Mouse (Mus musculus): Measurements from ENCODE around the gene Uggt2.

Gene Uggt2

DNA sequence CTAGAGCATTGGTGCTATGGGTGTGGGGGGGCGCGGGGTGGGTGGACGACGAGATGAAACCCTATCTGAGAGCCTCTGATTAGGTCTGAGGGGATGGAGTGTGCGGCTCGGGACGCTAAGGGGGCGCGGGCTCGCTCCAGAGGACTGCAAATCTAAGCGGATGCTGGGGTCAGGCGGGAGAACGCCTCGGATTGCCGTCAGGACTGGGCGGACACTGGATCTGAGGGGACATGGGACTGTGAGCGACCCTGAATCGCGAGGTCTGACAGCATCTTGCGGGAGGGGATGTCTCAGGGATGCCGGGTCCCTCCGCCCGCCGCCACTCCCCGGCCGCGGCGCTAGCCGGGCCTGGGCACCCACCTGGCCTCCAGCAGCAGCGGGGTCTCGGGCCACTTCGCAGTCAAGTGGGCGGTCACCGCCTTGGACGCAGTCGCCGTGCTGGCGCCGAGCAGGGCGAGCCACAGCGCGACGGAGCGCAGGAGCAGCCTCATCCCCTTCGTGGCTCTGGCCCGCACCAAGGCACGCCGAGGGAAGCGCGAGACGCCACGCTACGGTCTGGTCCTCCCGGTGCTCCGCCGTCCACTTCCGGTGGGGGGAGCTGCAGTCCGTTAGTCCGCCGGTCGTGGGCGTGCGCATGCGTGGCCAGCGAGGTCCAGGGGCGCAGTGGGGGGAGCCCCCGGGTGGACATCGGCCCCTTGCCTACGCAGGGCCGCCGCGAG lies at the start of gene Uggt2:
Uggt2 (minus strand) TSS at position 580 of the 719 bp plus-strand sequence.
- peak; percentile 84 for DNase-seq (ENCODE audit: low spot score)

DNA sequence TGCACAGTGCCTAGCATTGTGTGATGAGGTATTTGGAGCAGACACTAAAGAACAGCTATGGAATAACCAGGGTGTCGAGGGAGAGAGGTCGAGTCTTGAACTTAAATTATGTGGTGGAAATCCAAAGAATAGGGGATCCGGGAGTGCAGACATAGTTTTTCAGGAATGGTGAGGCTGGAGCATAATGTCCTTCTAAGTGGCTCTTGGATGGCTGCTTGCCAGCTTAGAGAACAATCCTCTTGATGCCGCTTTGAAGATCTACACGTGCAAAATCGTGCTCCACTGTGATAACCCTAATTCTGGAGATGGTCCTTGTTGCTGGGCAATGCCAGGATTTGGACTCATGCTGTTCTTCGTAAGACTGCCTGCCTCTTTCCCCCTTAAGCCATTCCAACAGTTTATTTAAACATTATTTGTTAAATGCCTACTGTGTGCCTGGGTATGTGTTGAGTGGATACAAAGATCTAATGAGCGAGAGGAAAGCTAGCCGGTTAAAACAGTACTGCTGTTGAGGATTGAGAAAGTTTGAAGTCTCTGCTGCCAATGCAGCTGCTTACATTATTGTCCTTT lies 40.2 kb upstream of the Uggt2 start:
- DNase-seq (ENCODE audit: low spot score): no peak

DNA sequence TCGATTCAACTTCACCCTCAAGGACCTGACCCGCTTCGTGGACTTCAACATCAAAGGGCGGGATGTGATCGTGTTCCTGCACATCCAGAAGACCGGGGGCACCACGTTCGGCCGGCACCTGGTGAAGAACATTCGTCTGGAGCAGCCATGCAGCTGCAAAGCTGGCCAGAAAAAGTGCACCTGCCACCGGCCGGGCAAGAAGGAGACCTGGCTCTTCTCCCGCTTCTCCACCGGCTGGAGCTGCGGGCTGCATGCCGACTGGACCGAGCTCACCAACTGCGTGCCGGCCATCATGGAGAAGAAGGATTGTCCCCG lies 39.5 kb upstream of the Uggt2 start:
- no peak for DNase-seq (ENCODE audit: low spot score)

DNA sequence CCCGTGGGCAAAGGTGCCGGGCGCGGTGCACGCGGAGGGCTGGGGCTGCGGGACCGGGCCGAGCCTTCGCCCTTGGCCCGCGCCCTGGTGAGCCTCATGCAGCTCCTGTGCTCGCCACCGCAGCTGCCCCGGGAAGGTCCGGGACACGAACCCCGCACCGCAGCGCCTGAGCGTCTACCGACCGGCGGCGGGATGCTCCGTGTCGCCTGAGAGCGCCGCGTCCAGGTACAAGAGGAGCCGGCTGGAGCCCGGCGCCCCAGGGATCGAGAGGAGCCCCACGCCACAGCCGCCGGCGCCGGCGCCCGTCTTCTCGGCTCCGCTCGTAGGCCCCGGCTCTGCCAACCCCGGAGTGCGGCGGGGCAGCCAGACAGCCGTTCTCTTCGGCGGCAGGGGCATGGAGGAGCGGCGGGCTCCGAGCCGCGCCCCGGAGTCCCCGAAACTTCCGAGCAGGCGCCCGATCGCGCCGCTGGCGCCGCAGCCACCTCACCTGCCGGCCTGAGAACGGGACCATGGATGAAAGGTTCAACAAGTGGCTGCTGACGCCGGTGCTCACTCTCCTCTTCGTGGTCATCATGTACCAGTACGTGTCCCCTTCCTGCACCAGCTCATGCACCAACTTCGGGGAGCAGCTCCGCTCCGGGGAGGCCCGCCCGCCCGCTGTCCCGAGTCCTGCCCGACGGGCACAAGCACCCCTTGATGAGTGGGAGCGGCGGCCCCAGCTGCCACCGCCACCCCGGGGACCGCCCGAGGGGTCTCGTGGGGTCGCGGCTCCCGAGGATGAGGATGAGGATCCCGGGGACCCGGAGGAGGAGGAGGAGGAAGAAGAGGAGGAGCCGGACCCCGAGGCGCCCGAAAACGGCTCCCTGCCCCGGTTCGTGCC lies 38.9 kb upstream of the Uggt2 start, which contains the start of gene Hs6st3:
Hs6st3 (plus strand) TSS at position 436 of the 880 bp plus-strand sequence.
- DNase-seq (ENCODE audit: low spot score): no peak

DNA sequence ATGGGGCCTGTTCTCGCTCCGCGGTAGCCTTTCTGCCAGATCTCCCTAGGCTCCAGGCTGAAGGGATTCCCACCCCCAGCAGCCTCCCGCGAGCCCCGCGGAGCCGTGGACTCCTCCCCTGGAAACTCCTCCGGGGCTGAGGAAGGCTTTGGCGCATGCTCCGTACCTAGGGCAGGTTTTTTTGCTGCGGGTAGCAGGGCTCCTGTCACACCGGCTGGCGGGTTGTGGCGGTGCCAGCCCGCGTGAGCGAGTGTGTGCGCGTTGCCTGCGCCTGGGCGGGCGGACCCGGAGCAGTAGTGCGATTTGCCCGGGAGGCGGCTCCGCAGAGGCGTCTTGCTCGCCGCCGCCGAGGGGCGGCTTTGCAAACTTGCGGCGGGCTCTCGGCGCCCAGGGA lies 38.3 kb upstream of the Uggt2 start:
- peak; percentile 44 for DNase-seq (ENCODE audit: low spot score)

DNA sequence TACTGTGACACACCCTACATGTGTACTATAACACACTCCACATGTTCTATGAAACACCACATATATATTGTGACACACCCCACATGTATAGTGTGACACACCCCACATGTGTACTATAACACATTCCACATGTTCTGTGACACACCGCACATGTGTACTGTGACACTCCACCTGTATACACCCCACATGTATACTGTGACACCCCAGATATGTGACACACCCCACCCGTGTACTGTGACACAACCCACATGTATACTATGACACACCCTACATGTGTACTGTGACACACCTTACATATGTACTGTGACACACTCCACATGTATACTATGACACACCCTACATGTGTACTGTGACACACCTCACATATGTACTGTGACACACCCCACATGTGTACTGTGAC lies 28.1 kb upstream of the Uggt2 start:
- DNase-seq (ENCODE audit: low spot score): no peak

DNA sequence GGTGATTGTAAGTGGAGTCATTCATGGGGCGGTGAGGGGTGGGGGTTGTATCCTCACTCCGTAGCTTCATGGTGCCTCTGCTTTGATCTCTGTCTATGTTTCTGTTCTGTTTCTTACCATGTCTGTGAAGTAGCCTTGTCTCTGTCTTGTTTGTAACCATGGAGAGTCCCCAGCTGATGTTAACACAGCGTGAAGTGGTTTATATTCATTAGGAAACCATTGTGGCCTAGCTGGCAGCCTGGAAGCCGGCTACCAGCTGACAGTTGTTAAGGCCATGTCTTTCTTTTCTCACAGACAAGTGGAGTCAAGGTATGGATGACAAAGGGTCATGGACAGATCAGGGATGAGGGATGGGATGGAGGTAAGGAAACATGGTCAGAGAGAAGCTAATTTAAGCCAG lies 26.6 kb upstream of the Uggt2 start:
- DNase-seq (ENCODE audit: low spot score): no peak

DNA sequence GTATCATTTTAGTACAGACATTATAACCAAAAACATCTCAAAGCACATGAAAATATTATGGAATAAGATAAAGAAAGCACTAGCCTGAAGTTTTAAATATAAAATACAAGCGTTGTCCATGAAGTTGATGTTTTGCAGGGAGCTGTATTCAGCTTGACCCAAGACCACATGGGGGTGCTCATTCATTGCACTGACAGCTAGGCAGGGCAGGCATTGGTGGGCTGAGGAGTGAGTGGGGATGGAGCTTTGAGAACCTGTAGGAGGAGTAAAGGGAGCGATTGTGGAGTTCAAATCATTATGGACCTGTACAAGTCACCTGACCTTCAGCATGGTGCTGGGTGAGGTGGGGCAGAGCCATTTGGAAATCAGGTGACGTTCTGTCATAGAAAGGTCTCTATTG lies 24.8 kb upstream of the Uggt2 start:
- DNase-seq (ENCODE audit: low spot score): no peak

DNA sequence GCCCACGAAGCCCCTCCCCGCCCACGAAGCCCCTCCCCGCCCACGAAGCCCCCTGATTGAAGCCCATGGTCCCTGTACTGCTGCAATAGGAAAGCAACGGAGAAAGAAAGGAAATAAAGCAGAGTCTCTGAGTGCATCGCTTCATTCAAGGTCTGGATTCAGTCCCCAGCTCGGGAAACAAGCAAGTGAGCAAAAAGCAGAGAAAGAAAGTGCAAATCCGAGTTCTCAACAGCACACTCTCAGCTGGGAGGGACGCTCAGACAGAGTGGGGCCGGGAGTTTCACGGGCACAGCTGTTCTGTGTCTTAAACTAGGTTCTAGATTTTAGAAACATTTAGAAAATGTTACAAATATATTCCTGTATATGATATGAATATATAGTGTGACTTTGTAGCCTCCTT lies 24.4 kb upstream of the Uggt2 start:
- no peak for DNase-seq (ENCODE audit: low spot score)

DNA sequence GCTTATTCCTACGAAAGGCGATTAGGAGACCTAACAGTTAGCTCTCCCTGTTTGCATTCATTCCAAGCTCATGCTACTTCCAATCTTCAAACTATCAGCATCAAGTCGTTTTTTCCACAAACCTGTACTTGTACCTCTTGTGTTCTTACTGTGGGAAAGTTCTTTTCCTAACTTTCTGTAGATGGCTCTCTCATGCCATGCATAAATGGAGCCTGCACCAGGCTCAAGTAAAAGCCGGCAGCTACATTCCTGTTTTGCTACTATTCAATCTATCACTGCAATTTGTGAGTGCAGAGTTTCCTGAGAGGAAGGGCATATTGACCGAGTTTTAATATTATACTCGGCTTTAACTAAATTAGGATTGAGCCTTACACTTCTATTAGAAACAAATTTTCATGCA lies 13.3 kb upstream of the Uggt2 start:
- DNase-seq (ENCODE audit: low spot score): no peak

DNA sequence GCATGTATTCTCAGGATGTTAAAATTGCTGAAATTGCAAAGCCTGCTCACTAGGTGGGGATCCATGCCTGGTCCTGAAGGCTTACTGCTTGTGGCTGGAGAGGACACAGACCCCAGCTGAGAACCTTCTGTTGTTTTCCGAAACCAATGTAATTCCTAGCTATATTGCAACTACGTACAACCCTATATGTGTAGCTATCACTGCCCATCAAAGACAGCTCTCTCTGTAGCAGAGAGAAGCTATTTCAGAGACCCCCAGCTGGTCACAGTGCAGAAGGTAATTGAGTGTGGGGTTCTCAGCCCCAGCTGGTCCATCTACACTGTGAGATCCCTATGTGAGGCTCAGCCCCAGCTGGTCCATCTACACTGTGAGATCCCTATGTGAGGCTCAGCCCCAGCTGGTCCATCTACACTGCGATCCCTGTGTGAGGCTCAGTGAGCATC lies 10.6 kb upstream of the Uggt2 start:
- no peak for DNase-seq (ENCODE audit: low spot score)

DNA sequence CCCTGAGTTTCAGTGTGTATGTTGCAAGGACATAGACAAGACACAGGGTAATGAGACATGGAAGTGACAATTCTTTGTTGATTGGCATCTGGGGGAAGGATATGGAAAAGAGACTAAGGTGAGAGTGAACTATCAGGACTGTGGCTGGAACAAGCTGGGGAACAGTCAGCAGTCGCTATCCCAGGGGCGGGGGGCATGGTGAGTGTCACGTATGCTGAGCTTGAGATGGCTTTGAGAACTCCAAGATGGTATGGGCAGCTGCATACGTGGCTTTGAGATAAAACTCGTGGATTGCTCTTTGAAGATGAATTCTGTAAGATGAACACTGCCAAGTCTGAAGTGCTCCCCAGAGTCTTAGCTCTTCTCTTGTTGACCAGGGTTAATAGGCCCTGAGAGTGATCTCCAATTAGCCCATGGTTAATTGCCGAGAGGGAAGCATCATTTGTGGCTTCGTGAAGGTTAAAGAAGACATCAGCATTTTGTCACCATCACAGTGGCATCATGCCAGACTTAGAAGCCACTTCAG lies 9.6 kb upstream of the Uggt2 start:
- DNase-seq (ENCODE audit: low spot score): no peak

DNA sequence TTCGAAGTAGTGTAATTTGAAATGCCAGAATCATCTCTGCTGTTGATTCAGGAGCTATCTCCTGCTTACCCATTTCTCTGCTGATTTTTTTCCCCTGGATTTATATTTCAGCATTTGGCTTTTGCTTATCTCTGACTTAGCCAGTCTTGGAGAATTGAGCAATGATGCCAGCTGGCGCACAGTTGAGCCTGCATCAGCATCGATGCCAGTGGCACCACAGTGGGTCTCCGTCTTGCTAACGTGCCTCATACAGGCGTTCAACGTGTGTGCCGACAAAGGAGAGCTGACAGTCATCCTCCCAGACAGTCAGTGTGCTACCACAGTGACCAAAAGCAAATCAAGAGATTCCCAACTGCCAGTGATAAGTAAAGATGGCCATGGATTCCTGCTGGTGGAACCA lies 8.4 kb upstream of the Uggt2 start:
- no peak for DNase-seq (ENCODE audit: low spot score)

DNA sequence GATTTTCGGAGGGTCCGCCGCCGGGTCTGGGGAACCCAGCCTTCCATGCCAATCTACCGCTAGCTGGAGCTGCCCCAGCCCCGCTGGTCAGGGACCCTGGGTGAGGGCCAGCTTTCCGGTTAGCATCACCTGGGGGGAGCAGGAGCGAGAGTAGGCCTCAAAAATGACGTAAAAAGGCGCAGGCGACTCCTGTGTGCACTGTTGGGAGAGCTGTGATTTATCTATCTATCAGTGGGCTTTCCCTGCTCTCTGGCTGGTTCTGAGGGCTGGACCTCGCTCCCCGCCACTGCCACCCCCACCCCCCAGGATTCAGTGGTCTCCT lies 301 bp upstream of the Uggt2 start:
- DNase-seq (ENCODE audit: low spot score): no peak

DNA sequence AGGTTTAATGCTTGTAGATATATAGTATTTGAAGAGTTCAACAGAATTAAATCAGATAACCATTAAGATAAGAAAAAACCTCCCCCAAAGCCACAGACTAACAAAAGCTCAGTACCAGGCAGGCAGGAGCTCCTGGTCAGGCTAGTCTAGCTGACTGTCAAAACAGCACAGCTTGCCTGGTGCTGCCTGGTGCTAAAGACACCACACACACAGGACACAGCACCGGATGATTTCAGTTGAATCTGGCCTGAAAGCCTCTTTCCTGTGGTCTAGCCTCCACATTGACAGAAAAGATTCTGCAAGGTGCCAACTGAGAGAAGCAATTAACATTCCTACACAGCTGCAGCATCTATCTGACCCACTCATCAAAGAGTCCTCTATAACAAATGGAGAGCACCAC lies 37.4 kb downstream of the Uggt2 start:
- DNase-seq (ENCODE audit: low spot score): no peak

DNA sequence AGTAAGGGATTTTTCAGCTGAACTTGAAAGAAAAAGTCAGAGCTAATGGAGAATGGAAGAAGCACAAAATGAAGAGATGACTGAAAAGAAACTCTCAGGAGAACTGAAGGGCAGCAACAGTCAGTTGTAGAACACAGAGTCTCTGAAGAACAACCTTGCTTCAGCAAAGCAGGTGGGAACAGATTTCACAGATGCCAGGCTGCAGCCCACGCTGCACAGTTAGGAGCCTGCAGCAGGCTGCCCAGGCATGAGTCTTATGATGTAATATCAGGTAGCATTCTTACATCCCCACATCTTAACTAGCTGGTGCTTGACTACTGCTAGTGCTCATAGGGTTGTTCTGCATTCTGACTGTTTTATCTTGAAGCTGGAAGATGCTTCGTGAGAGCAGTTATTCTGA lies 38.5 kb downstream of the Uggt2 start:
- no peak for DNase-seq (ENCODE audit: low spot score)

DNA sequence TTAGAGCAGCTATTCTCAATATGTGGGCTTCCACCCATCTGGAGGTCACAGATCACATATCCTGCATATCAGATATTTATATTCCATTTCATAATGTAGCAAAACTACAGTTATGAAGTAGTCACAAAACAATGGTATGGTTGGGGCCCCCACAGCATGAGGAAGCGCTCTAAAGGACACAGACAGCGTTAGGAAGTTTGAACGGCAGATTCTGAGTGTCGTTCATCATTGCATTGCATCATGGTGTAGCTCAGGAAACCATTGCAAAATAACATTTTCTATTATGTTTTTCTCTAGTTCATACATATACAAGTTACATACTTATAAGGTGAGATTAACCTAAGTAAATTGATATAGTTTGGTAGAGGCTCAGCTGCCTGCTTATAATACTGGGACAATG lies 42.2 kb downstream of the Uggt2 start:
- no peak for DNase-seq (ENCODE audit: low spot score)

DNA sequence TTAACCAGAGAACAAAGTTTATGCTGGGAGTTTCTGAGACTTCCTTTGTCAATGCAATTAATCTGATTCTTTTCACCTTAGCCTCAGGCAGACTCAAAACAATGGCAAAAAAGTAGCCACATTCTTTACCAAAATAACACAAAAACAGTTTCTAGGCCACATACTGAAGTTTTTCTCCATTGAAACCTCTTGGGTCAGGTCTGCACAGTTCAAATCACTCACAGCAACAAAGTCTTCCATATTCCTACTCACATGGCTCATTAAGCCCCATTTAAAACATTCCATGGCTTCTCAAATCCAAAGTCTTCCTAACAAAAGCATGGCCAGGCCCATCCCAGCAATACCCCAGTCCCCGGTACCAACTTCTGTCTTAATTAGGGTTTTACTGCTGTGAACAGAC lies 46.3 kb downstream of the Uggt2 start:
- no peak for DNase-seq (ENCODE audit: low spot score)

DNA sequence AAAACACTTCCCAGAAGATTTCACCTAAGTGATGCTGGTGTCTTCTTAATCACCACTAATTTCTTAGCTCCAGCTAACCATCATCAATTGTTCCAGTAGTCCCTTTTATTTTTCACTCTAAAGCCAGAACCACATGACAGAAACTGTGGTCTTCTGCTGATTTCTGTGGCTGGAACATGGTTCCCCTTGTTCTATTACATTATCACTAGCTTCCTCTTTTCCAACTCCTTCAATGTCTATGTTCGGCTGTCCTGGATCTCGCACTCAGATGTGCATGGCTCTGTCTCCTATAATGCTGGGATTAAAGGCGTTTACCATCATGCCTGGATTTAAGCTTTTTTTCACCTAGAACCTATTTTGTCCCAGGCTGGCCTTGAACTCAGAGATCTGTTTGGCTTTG lies 46.9 kb downstream of the Uggt2 start:
- no peak for DNase-seq (ENCODE audit: low spot score)

DNA sequence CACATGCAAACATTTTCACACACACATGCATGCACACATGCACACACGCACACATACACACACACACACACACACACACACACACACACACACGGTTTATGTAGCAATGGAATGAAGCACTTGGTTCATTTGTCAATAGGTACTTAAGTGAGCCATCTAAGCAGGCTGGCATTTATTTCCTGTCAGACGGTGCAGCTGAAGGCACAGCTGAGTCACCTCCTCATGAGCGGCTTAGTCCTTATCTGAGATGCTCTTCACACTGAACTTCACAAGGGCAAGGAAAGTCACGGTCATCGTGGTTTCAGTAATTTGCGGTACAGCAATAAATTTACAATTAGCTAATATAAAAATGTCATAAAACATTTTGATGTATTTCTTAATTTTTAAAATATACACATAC lies 55.5 kb downstream of the Uggt2 start:
- DNase-seq (ENCODE audit: low spot score): no peak

DNA sequence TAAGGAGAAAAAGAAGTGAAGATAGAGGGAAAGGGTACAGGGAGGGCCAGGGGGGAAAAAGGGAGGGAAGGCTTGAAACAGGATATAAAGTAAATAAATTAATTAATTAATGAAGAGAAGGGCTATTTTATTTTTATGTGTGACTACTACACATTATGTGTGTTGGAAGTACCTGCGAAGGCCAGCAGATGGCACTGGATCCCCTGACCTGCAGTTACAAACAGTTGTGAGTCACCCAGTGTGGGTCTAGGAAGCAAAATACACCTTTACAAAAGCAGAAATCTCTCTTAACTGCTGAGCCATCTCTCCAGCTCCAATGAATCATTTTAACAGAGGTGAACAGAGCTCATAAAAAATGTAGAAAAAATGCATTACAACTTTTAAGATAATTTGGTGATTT lies 59.0 kb downstream of the Uggt2 start:
- DNase-seq (ENCODE audit: low spot score): no peak

DNA sequence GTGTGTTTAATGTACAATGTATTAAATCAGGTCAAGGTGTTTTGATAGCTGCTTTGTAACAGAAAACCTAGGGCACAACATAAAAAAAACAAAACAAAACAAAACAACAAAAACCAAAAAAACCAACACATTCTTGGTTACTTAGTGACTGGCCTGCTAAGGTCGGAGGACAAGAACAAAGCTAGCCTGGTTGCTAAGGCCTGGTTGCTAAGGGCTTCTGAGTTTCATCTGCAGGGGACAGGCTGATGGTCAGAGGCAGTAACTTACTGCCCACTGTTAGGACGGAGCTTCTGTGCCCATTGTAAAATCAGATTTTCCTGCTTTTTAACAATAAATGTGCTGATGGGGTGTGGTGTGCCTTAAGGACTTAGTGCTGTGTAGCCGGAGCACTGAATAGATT lies 61.5 kb downstream of the Uggt2 start:
- no peak for DNase-seq (ENCODE audit: low spot score)

DNA sequence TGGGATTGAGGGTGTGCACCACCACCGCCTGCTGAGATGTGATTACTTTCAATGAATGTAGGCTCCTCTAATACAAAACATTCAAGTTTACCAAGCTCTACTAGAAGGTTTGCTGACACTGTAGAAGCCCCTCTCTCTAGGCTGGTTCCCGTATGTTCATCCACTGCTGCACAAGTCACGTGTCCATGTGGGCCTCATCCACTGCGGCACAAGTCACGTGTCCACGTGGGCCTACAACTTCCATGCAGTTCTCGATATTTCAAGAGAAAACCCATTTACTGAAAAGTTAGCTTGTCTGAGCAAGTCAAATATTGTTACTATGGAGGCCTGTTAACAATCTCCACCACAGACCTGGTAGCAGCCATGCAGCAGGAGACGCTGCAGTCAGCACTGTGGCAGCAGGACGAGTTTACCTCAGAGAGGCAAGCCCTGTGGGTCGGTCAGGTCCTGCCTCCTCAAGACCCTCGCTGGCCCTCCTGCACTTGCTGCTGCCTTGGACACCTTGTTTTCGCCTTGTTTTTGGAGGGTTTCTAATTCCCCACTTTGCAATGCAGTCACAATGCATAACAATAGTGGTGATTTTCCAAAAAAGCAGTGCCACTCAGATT lies 62.0 kb downstream of the Uggt2 start:
- no peak for DNase-seq (ENCODE audit: low spot score)
